Mouse (Mus musculus): Measurements from ENCODE around the gene Tsga10. TPM values are rescaled to one million over a fixed set of nuclear protein-coding genes. Genes with fewer than 3 reads are reported as not detected.
A peak's percentile ranks its signal among the peaks of the same experiment; 100 is the strongest.

Gene Tsga10
- 1 to 10 TPM; 2.3 to 3.3 TPM for total RNA-seq (2021)
- long read RNA-seq, experiment 1, partial matches to known transcripts = 2 of 5 reads
- long read RNA-seq, experiment 1, other reads (novel, unspliced or antisense) = 1 of 5 reads
- long read RNA-seq, experiment 2, partial matches to known transcripts = 0 of 2 reads
- long read RNA-seq, experiment 2, other reads (novel, unspliced or antisense) = 1 of 2 reads

GRCm38 (mm10) chr1:37866286-37866685 is at the start of gene Tsga10:
Tsga10 (minus strand) TSS chr1:37866429.
- no peak for DNase-seq

- no peak for DNase-seq
These were observed 46.5 kb upstream of the Tsga10 start for GRCm38 (mm10) chr1:37912751-37913150.

GRCm38 (mm10) chr1:37903178-37903577 is 36.9 kb upstream of the Tsga10 start:
- no peak for DNase-seq

- no peak for DNase-seq
These were observed 34.1 kb upstream of the Tsga10 start for GRCm38 (mm10) chr1:37900288-37900687.

- no peak for DNase-seq
These were observed 33.6 kb upstream of the Tsga10 start for GRCm38 (mm10) chr1:37899816-37900215.

- DNase-seq = no peak
These were observed 28.4 kb upstream of the Tsga10 start for GRCm38 (mm10) chr1:37894606-37895005.

GRCm38 (mm10) chr1:37891400-37891799 is 25.2 kb upstream of the Tsga10 start:
- DNase-seq = no peak

GRCm38 (mm10) chr1:37890025-37890652 is 23.9 kb upstream of the Tsga10 start, which contains the start of the genes Mitd1 and Mrpl30:
Mitd1 (minus strand) TSS chr1:37890411.
Mrpl30 (plus strand) TSS chr1:37890477.
- DNase-seq = peak; percentile 84

- DNase-seq = no peak
These were observed 23.0 kb upstream of the Tsga10 start for GRCm38 (mm10) chr1:37889206-37889605.

- no peak for DNase-seq
These were observed 18.2 kb upstream of the Tsga10 start for GRCm38 (mm10) chr1:37884451-37884850.

- no peak for DNase-seq
These were observed 17.2 kb upstream of the Tsga10 start for GRCm38 (mm10) chr1:37883411-37883810.

- no peak for DNase-seq
These were observed 11.7 kb upstream of the Tsga10 start for GRCm38 (mm10) chr1:37877736-37878460.

- DNase-seq = no peak
These were observed 6.9 kb upstream of the Tsga10 start for GRCm38 (mm10) chr1:37873157-37873556.

GRCm38 (mm10) chr1:37872131-37873067 is 6.2 kb upstream of the Tsga10 start:
- DNase-seq = peak; percentile 76

- DNase-seq = no peak
These were observed 5.5 kb upstream of the Tsga10 start, which contains the start of gene Lipt1 for GRCm38 (mm10) chr1:37871704-37872103. Lipt1 (plus strand) TSS chr1:37871738.

- DNase-seq = no peak
These were observed 3.1 kb upstream of the Tsga10 start for GRCm38 (mm10) chr1:37869362-37869761.

GRCm38 (mm10) chr1:37868640-37869039 is 2.4 kb upstream of the Tsga10 start:
- no peak for DNase-seq

- no peak for DNase-seq
These were observed 1.6 kb upstream of the Tsga10 start for GRCm38 (mm10) chr1:37867684-37868322.

GRCm38 (mm10) chr1:37867056-37867455 is 827 bp upstream of the Tsga10 start:
- peak; percentile 38 for DNase-seq

GRCm38 (mm10) chr1:37865401-37866215 is 621 bp downstream of the Tsga10 start:
- DNase-seq = no peak

Measured in gastrocnemius, postnatal 10 days (tissue).